Mouse (Mus musculus): ENCODE measurements at regions not wholly inside any gene's neighbourhood (a gene's known extent, or its start where the extent isn't known, plus 50 kb on each side); places are given as distances from the start of the nearest gene placed in this dataset.

- no peaks in the 10 kb centered on the region for H3K4me1 ChIP-seq (ENCODE audit: control insufficient read depth, insufficient read depth, low read length)
- H3K27ac ChIP-seq (ENCODE audit: control insufficient read depth, insufficient read depth, low read depth, low read length): no peak overlapping the region
- H3K27me3 ChIP-seq (ENCODE audit: control insufficient read depth, insufficient read depth, low read length): no peaks in the 10 kb centered on the region
- no peak for TF ChIP-seq POLR2A (IDR thresholded peaks at IDR 0.05; ENCODE audit: control insufficient read depth, low read depth, low read length)
- no peak for TF ChIP-seq CTCF (IDR thresholded peaks at IDR 0.05; ENCODE audit: control insufficient read depth, insufficient read depth, insufficient replicate concordance, low read depth, low read length)
- H3K36me3 ChIP-seq (ENCODE audit: control insufficient read depth, insufficient read depth, low read length): no peaks in the 10 kb centered on the region
- no peak overlapping the region for H3K4me3 ChIP-seq (ENCODE audit: control insufficient read depth, low read depth, low read length)
These were observed 206.6 kb downstream of the Rsl24d1 start for GRCm38 (mm10) chr9:73319704-73320307.

- TF ChIP-seq POLR2A (IDR thresholded peaks at IDR 0.05; ENCODE audit: control insufficient read depth, low read depth, low read length) (no peak), CTCF (IDR thresholded peaks at IDR 0.05; ENCODE audit: control insufficient read depth, insufficient read depth, insufficient replicate concordance, low read depth, low read length) (no peak)
- Histone ChIP-seq H3K4me1 (ENCODE audit: control insufficient read depth, insufficient read depth, low read length) (no peaks in the 10 kb centered on the region), H3K4me3 (ENCODE audit: control insufficient read depth, low read depth, low read length) (no peak overlapping the region), H3K27me3 (ENCODE audit: control insufficient read depth, insufficient read depth, low read length) (no peaks in the 10 kb centered on the region), H3K36me3 (ENCODE audit: control insufficient read depth, insufficient read depth, low read length) (no peaks in the 10 kb centered on the region), H3K27ac (ENCODE audit: control insufficient read depth, insufficient read depth, low read depth, low read length) (no peak overlapping the region)
These were observed 217.8 kb downstream of the Rsl24d1 start for GRCm38 (mm10) chr9:73331066-73331465.

GRCm38 (mm10) chr9:73336039-73336438 is 222.8 kb downstream of the Rsl24d1 start:
- Histone ChIP-seq H3K27ac (ENCODE audit: control insufficient read depth, insufficient read depth, low read depth, low read length) (no peak overlapping the region), H3K4me3 (ENCODE audit: control insufficient read depth, low read depth, low read length) (no peak overlapping the region), H3K36me3 (ENCODE audit: control insufficient read depth, insufficient read depth, low read length) (no peaks in the 10 kb centered on the region), H3K27me3 (ENCODE audit: control insufficient read depth, insufficient read depth, low read length) (no peaks in the 10 kb centered on the region), H3K4me1 (ENCODE audit: control insufficient read depth, insufficient read depth, low read length) (no peaks in the 10 kb centered on the region)
- TF ChIP-seq POLR2A (IDR thresholded peaks at IDR 0.05; ENCODE audit: control insufficient read depth, low read depth, low read length) (no peak), CTCF (IDR thresholded peaks at IDR 0.05; ENCODE audit: control insufficient read depth, insufficient read depth, insufficient replicate concordance, low read depth, low read length) (no peak)

GRCm38 (mm10) chr9:73337045-73337740 is 224.0 kb downstream of the Rsl24d1 start:
- no peaks in the 10 kb centered on the region for H3K36me3 ChIP-seq (ENCODE audit: control insufficient read depth, insufficient read depth, low read length)
- H3K27ac ChIP-seq (ENCODE audit: control insufficient read depth, insufficient read depth, low read depth, low read length): no peak overlapping the region
- no peak for TF ChIP-seq POLR2A (IDR thresholded peaks at IDR 0.05; ENCODE audit: control insufficient read depth, low read depth, low read length)
- no peak for TF ChIP-seq CTCF (IDR thresholded peaks at IDR 0.05; ENCODE audit: control insufficient read depth, insufficient read depth, insufficient replicate concordance, low read depth, low read length)
- no peak overlapping the region for H3K4me3 ChIP-seq (ENCODE audit: control insufficient read depth, low read depth, low read length)
- no peaks in the 10 kb centered on the region for H3K27me3 ChIP-seq (ENCODE audit: control insufficient read depth, insufficient read depth, low read length)
- no peaks in the 10 kb centered on the region for H3K4me1 ChIP-seq (ENCODE audit: control insufficient read depth, insufficient read depth, low read length)

GRCm38 (mm10) chr9:73355876-73356275 is 242.7 kb downstream of the Rsl24d1 start:
- H3K4me3 ChIP-seq (ENCODE audit: control insufficient read depth, low read depth, low read length): no peak overlapping the region
- TF ChIP-seq POLR2A (IDR thresholded peaks at IDR 0.05; ENCODE audit: control insufficient read depth, low read depth, low read length) (no peak), CTCF (IDR thresholded peaks at IDR 0.05; ENCODE audit: control insufficient read depth, insufficient read depth, insufficient replicate concordance, low read depth, low read length) (no peak)
- H3K27ac ChIP-seq (ENCODE audit: control insufficient read depth, insufficient read depth, low read depth, low read length): no peak overlapping the region
- H3K27me3 ChIP-seq (ENCODE audit: control insufficient read depth, insufficient read depth, low read length): no peaks in the 10 kb centered on the region
- no peaks in the 10 kb centered on the region; the same call in 1 of the 2 replicates for H3K4me1 ChIP-seq (ENCODE audit: control insufficient read depth, insufficient read depth, low read length)
- no peaks in the 10 kb centered on the region for H3K36me3 ChIP-seq (ENCODE audit: control insufficient read depth, insufficient read depth, low read length)

GRCm38 (mm10) chr9:73358968-73359367 is 245.7 kb downstream of the Rsl24d1 start:
- Histone ChIP-seq H3K27me3 (ENCODE audit: control insufficient read depth, insufficient read depth, low read length) (no peaks in the 10 kb centered on the region), H3K4me3 (ENCODE audit: control insufficient read depth, low read depth, low read length) (no peak overlapping the region), H3K4me1 (ENCODE audit: control insufficient read depth, insufficient read depth, low read length) (no peaks in the 10 kb centered on the region; the same call in 1 of the 2 replicates), H3K36me3 (ENCODE audit: control insufficient read depth, insufficient read depth, low read length) (no peaks in the 10 kb centered on the region), H3K27ac (ENCODE audit: control insufficient read depth, insufficient read depth, low read depth, low read length) (no peak overlapping the region)
- no peak for TF ChIP-seq POLR2A (IDR thresholded peaks at IDR 0.05; ENCODE audit: control insufficient read depth, low read depth, low read length)
- no peak for TF ChIP-seq CTCF (IDR thresholded peaks at IDR 0.05; ENCODE audit: control insufficient read depth, insufficient read depth, insufficient replicate concordance, low read depth, low read length)

GRCm38 (mm10) chr9:73380768-73381167 is 267.5 kb downstream of the Rsl24d1 start:
- Histone ChIP-seq H3K4me1 (ENCODE audit: control insufficient read depth, insufficient read depth, low read length) (no peaks in the 10 kb centered on the region), H3K4me3 (ENCODE audit: control insufficient read depth, low read depth, low read length) (no peak overlapping the region), H3K36me3 (ENCODE audit: control insufficient read depth, insufficient read depth, low read length) (no peaks in the 10 kb centered on the region), H3K27ac (ENCODE audit: control insufficient read depth, insufficient read depth, low read depth, low read length) (no peak overlapping the region), H3K27me3 (ENCODE audit: control insufficient read depth, insufficient read depth, low read length) (no peaks in the 10 kb centered on the region)
- TF ChIP-seq POLR2A (IDR thresholded peaks at IDR 0.05; ENCODE audit: control insufficient read depth, low read depth, low read length): no peak
- TF ChIP-seq CTCF (IDR thresholded peaks at IDR 0.05; ENCODE audit: control insufficient read depth, insufficient read depth, insufficient replicate concordance, low read depth, low read length): no peak

All from testis, adult 2 months (tissue).